ENCODE assay signal across 12 mouse cellular contexts in the genomic region with DNA sequence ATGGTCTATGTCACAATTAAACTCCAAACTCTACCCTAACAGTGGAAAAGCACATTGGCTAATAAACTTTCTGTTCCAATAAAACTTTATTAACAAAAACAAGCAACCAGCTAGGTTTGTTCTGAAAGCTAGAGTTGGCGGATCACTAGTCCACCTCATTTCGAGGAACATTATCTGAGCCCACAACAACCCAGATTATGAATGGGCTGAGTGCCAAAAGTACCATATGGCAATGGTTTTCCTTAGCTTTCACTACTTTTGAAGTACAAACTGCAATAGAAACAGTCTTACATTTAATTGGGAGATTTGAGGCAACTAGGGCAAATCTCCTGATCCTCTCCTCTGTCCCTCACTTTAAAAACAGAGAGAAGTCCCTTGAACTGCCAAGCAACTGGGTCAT.
DNase-seq lines count a peak whose midpoint lies in the region; ATAC-seq lines count a peak whose summit lies in the region.
"Had no signal": no experiment of that assay in that cellular context is flagged by ENCODE, and none has a peak within 500 bp of the region (broad histone marks: within the 10 kb centered on the region; RNA-seq: fewer than 3 reads in every experiment).

No protein-coding gene starts in this region.

- H3K4me1 ChIP-seq in embryonic facial prominence, embryonic 11.5 days (ENCODE audit: control insufficient read depth, insufficient read depth, low read length): 0 out of 2 replicates have a peak, but pooled peaks cover 2% of the 10 kb centered on the region
- H3K4me1 ChIP-seq in neural tube, embryonic 15.5 days: no peaks in the 10 kb centered on the region

- ATAC-seq in cerebellum, adult (ENCODE audit: insufficient number of reproducible peaks, low FRiP score, low TSS enrichment): peak; percentile 42; the same call in 1 of the 2 replicates
- no peak for ATAC-seq in embryonic facial prominence, embryonic 11.5 days (replicated peaks; ENCODE audit: insufficient number of reproducible peaks, low FRiP score, low TSS enrichment, low read depth)
- no peak for ATAC-seq in neural tube, embryonic 15.5 days (ENCODE audit: low FRiP score)
- ATAC-seq: intestine, postnatal 0 days had no signal

- DNase-seq in cerebellum, adult 11 months: no peak
- peak; percentile 25 to 54 for DNase-seq in left cerebral cortex, postnatal 25 days (ENCODE audit: low spot score in 2 of 2)
- no peak for DNase-seq in left cerebral cortex, postnatal 10 days (ENCODE audit: extremely low spot score in 1 of 2, low spot score in 2 of 2)
- peak; percentile 84 for DNase-seq in brain, adult 2 months (ENCODE audit: low read depth, low spot score)
- DNase-seq in embryonic facial prominence, embryonic 11.5 days (ENCODE audit: low spot score): peak; percentile 66
- no peak for DNase-seq in urinary bladder, postnatal 4 days (ENCODE audit: low spot score in 2 of 2)
- DNase-seq: heart, adult 18-20 months; liver; lung, postnatal 36 days had no signal

- no peak overlapping the region for H3K9ac ChIP-seq in embryonic facial prominence, embryonic 11.5 days (replicated peaks; ENCODE audit: low read length)
- H3K9ac ChIP-seq in neural tube, embryonic 15.5 days (replicated peaks): no peak overlapping the region

- intact Hi-C loops in left cerebral cortex, postnatal 25 days (cut with DNase I): no loop called here
- intact Hi-C loops in left cerebral cortex, postnatal 10 days (cut with DNase I): no loop called here

- H3K9me3 ChIP-seq in embryonic facial prominence, embryonic 11.5 days (replicated peaks; ENCODE audit: control insufficient read depth, low read length): no peaks in the 10 kb centered on the region
- no peaks in the 10 kb centered on the region for H3K9me3 ChIP-seq in neural tube, embryonic 15.5 days (replicated peaks)

- no peak overlapping the region for H3K4me3 ChIP-seq in embryonic facial prominence, embryonic 11.5 days (ENCODE audit: low read depth, low read length)
- no peak overlapping the region for H3K4me3 ChIP-seq in neural tube, embryonic 15.5 days (replicated peaks)

- no peak overlapping the region for H3K27ac ChIP-seq in embryonic facial prominence, embryonic 11.5 days (replicated peaks; ENCODE audit: low read depth, low read length)
- H3K27ac ChIP-seq in neural tube, embryonic 15.5 days (replicated peaks): no peak overlapping the region

- no peaks in the 10 kb centered on the region for H3K27me3 ChIP-seq in embryonic facial prominence, embryonic 11.5 days (ENCODE audit: control insufficient read depth, insufficient read depth, low read length)
- H3K27me3 ChIP-seq in neural tube, embryonic 15.5 days (replicated peaks): no peaks in the 10 kb centered on the region

- WGBS in embryonic facial prominence, embryonic 11.5 days: 55% methylated on average over 2 of the region's 2 CpGs
- 81% methylated on average over 2 of the region's 2 CpGs for WGBS in neural tube, embryonic 15.5 days

- no peaks in the 10 kb centered on the region for H3K36me3 ChIP-seq in embryonic facial prominence, embryonic 11.5 days (replicated peaks; ENCODE audit: control insufficient read depth, insufficient read depth, low read depth, low read length)
- no peaks in the 10 kb centered on the region for H3K36me3 ChIP-seq in neural tube, embryonic 15.5 days

- no peak overlapping the region for H3K4me2 ChIP-seq in embryonic facial prominence, embryonic 11.5 days (ENCODE audit: low read depth, low read length)
- no peak overlapping the region for H3K4me2 ChIP-seq in neural tube, embryonic 15.5 days

Comparison
In these comparisons a context has a peak if more than half of its experiments do, and no peak if none do; other contexts are left out.
1. DNase-seq: peak in left cerebral cortex, postnatal 25 days (2 of 2), brain, adult 2 months (single experiment) and embryonic facial prominence, embryonic 11.5 days (single experiment); none in cerebellum, adult 11 months (single experiment), left cerebral cortex, postnatal 10 days (0 of 2) and urinary bladder, postnatal 4 days (0 of 2).